Mouse (Mus musculus): ENCODE data around the gene Camk2d. TPM values are rescaled to one million over a fixed set of nuclear protein-coding genes. Genes with fewer than 3 reads are reported as not detected.

Gene Camk2d
- polyA plus RNA-seq, 1 experiment from 2014 or later: 125 TPM

- 91% methylated on average over 7 of the region's 7 CpGs for WGBS
- Histone ChIP-seq H3K4me3 (no peak overlapping the region), H3K27me3 (replicated peaks) (no peaks in the 10 kb centered on the region), H3K4me2 (no peak overlapping the region), H3K27ac (ENCODE audit: poor library complexity, severe bottlenecking) (no peak overlapping the region), H3K9me3 (replicated peaks) (no peaks in the 10 kb centered on the region), H3K9ac (no peak overlapping the region), H3K36me3 (peaks cover 30% of the 10 kb centered on the region), H3K4me1 (replicated peaks) (no peaks in the 10 kb centered on the region)
- no peak for ATAC-seq (ENCODE audit: insufficient number of reproducible peaks, low FRiP score)
Observed at GRCm38 (mm10) chr3:126844809-126845208, 248.7 kb downstream of the Camk2d start.

DNA sequence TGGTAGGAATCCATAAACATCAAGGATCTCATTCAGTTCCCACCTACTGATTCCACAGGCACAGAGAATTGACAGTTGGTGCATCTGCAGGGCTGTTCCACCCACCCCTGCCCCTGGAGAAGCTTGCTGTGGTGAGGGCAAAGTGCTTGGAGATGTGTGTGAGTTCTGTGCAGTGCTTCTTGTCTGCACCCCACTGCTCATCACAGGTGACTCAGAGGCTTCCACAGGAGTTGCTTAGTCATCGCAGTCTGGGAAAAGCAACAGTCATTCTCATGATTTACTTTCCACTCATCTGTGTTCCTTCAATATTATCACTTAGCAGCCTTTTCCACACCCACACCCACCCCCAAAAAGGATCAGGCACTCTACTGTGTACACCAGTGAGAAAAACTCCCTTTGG is 252.0 kb downstream of the Camk2d start:
- no peaks in the 10 kb centered on the region for H3K4me1 ChIP-seq (replicated peaks)
- H3K4me3 ChIP-seq: no peak overlapping the region
- no peak overlapping the region for H3K4me2 ChIP-seq
- H3K9ac ChIP-seq: no peak overlapping the region
- 77% methylated on average over 1 of the region's 1 CpGs for WGBS
- no peak overlapping the region for H3K27ac ChIP-seq (ENCODE audit: poor library complexity, severe bottlenecking)
- H3K36me3 ChIP-seq: peaks cover 5% of the 10 kb centered on the region; the same call in 1 of the 2 replicates
- H3K9me3 ChIP-seq (replicated peaks): no peaks in the 10 kb centered on the region
- H3K27me3 ChIP-seq (replicated peaks): no peaks in the 10 kb centered on the region
- no peak for ATAC-seq (ENCODE audit: insufficient number of reproducible peaks, low FRiP score)

GRCm38 (mm10) chr3:126860442-126860841 is 264.3 kb downstream of the Camk2d start:
- no peak for ATAC-seq (ENCODE audit: insufficient number of reproducible peaks, low FRiP score)
- no peak overlapping the region for H3K4me3 ChIP-seq
- H3K36me3 ChIP-seq: no peaks in the 10 kb centered on the region

DNA sequence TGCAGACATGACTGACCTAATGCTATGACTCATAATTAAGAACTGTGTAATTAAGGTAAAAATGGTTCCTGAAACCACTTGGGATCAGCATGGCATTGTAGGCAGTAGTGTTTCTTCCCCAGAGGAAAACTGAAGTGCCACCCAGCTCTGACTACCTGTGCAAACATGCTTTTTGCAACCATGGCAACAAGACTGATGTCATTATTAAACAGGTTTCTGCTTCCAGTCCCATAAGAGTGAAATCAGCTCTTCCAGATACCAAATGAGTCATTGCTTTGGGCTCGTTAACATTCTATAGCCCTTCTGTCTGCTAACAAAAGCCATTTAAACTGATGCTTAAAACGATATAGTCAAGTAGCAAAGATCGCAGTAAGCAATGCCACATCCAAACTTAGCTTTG is 273.5 kb downstream of the Camk2d start:
- ATAC-seq (ENCODE audit: insufficient number of reproducible peaks, low FRiP score): no peak
- no peaks in the 10 kb centered on the region for H3K36me3 ChIP-seq
- WGBS: 54% methylated on average over 3 of the region's 3 CpGs

More at GRCm38 (mm10) chr3:126860442-126860841, 264.3 kb downstream of the Camk2d start:
- Histone ChIP-seq H3K27me3 (replicated peaks) (no peaks in the 10 kb centered on the region), H3K27ac (ENCODE audit: poor library complexity, severe bottlenecking) (no peak overlapping the region), H3K9me3 (replicated peaks) (no peaks in the 10 kb centered on the region), H3K4me2 (no peak overlapping the region), H3K9ac (no peak overlapping the region), H3K4me1 (replicated peaks) (no peaks in the 10 kb centered on the region)

GRCm38 (mm10) chr3:126870688-126871087 is 274.6 kb downstream of the Camk2d start:
- 55% methylated on average over 1 of the region's 1 CpGs for WGBS
- H3K4me2 ChIP-seq: no peak overlapping the region
- no peak overlapping the region for H3K27ac ChIP-seq (ENCODE audit: poor library complexity, severe bottlenecking)
- no peak for ATAC-seq (ENCODE audit: insufficient number of reproducible peaks, low FRiP score)
- no peak overlapping the region for H3K4me3 ChIP-seq
- H3K27me3 ChIP-seq (replicated peaks): no peaks in the 10 kb centered on the region
- H3K36me3 ChIP-seq: no peaks in the 10 kb centered on the region
- no peak overlapping the region for H3K9ac ChIP-seq
- H3K4me1 ChIP-seq (replicated peaks): no peaks in the 10 kb centered on the region
- no peaks in the 10 kb centered on the region for H3K9me3 ChIP-seq (replicated peaks)

More for the DNA sequence above, 273.5 kb downstream of the Camk2d start:
- Histone ChIP-seq H3K9me3 (replicated peaks) (no peaks in the 10 kb centered on the region), H3K4me3 (no peak overlapping the region), H3K4me1 (replicated peaks) (no peaks in the 10 kb centered on the region), H3K4me2 (no peak overlapping the region), H3K27ac (ENCODE audit: poor library complexity, severe bottlenecking) (no peak overlapping the region), H3K27me3 (replicated peaks) (no peaks in the 10 kb centered on the region), H3K9ac (no peak overlapping the region)

DNA sequence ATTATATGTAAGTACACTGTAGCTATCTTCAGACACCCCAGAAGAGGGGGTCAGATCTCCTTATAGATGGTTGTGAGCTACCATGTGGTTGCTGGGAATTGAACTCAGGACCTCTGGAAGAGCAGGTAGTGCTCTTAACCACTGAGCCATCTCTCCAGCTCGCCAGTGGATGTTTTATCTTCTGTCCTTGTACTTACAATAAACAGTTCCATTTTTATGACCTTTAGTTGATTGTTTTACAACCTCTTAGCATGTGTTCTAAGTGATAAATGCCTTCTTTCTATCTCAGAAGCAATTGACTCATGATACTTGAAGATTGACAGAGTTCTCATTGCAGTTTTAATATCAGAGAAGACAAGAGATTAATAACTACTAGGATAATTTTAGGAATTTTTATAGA is 282.1 kb downstream of the Camk2d start:
- no peak overlapping the region for H3K27ac ChIP-seq (ENCODE audit: poor library complexity, severe bottlenecking)

GRCm38 (mm10) chr3:126886090-126886489 is 290.0 kb downstream of the Camk2d start:
- Histone ChIP-seq H3K9me3 (replicated peaks) (peaks cover 5% of the 10 kb centered on the region; the same call in 1 of the 2 replicates), H3K27ac (ENCODE audit: poor library complexity, severe bottlenecking) (no peak overlapping the region), H3K27me3 (replicated peaks) (no peaks in the 10 kb centered on the region), H3K4me2 (no peak overlapping the region), H3K9ac (no peak overlapping the region), H3K36me3 (no peaks in the 10 kb centered on the region), H3K4me3 (no peak overlapping the region), H3K4me1 (replicated peaks) (no peaks in the 10 kb centered on the region)
- 69% methylated on average over 4 of the region's 4 CpGs for WGBS
- ATAC-seq (ENCODE audit: insufficient number of reproducible peaks, low FRiP score): no peak

More for the DNA sequence above, 282.1 kb downstream of the Camk2d start:
- ATAC-seq (ENCODE audit: insufficient number of reproducible peaks, low FRiP score): no peak
- WGBS: 51% methylated on average over 1 of the region's 1 CpGs
- Histone ChIP-seq H3K9ac (no peak overlapping the region), H3K27me3 (replicated peaks) (no peaks in the 10 kb centered on the region), H3K4me1 (replicated peaks) (no peaks in the 10 kb centered on the region), H3K4me3 (no peak overlapping the region), H3K9me3 (replicated peaks) (peaks cover 5% of the 10 kb centered on the region; the same call in 1 of the 2 replicates), H3K4me2 (no peak overlapping the region), H3K36me3 (no peaks in the 10 kb centered on the region)

GRCm38 (mm10) chr3:126886644-126887043 is 290.5 kb downstream of the Camk2d start:
- Histone ChIP-seq H3K27me3 (replicated peaks) (no peaks in the 10 kb centered on the region), H3K4me3 (no peak overlapping the region), H3K9me3 (replicated peaks) (peaks cover 5% of the 10 kb centered on the region; the same call in 1 of the 2 replicates), H3K4me2 (no peak overlapping the region), H3K36me3 (no peaks in the 10 kb centered on the region), H3K27ac (ENCODE audit: poor library complexity, severe bottlenecking) (no peak overlapping the region), H3K4me1 (replicated peaks) (no peaks in the 10 kb centered on the region), H3K9ac (no peak overlapping the region)
- 73% methylated on average over 4 of the region's 4 CpGs for WGBS
- no peak for ATAC-seq (ENCODE audit: insufficient number of reproducible peaks, low FRiP score)

Other genes with a start within 250 kb of the Camk2d start
- gene Arsj, start 232.6 kb upstream of the Camk2d start, polyA plus RNA-seq (2016; fragmentation: Nextera tagmentation; extraction: Ambion mirVana): 0.63 and 0.80 TPM in 2 replicates

Measured in heart, embryonic 12.5 days (tissue).